Mouse (Mus musculus) limb, embryonic 15.5 days (tissue): Measurements from ENCODE around the gene Cfap57. TPM values are rescaled to one million over a fixed set of nuclear protein-coding genes. Genes with fewer than 3 reads are reported as not detected.
"Not testable (repeated sequence)": the region's sequence is repeated elsewhere in the genome, so short reads cannot be mapped to it uniquely, and the experiment has no call there.

ENCODE experiments used
- ATAC-seq: fragments of 200-750 bp; cut with Nextera tagmentation; 2 replicates; pipeline ENCODE4 v1.8.0; 2017; ENCODE audit warnings: low read depth, moderate TSS enrichment; ENCODE audit not compliant: insufficient number of reproducible peaks, low FRiP score, low TSS enrichment
- H3K27ac ChIP-seq: fragments of 300-500 bp; sonication (generic); 2 replicates; pipeline ENCODE4 v1.5.1; 2015; ENCODE audit warnings: moderate library complexity, mild to moderate bottlenecking, inconsistent platforms
- H3K27me3 ChIP-seq: fragments of 300-500 bp; sonication (generic); 2 replicates; pipeline ENCODE4 v1.6.1; 2015; ENCODE audit warnings: inconsistent platforms
- H3K36me3 ChIP-seq: fragments of 300-500 bp; sonication (generic); 2 replicates; pipeline ENCODE4 v1.6.1; 2015; ENCODE audit warnings: inconsistent platforms
- H3K4me1 ChIP-seq: fragments of 300-500 bp; sonication (generic); 2 replicates; pipeline ENCODE4 v1.6.1; 2015; ENCODE audit warnings: inconsistent platforms
- H3K4me2 ChIP-seq: fragments of 300-500 bp; sonication (generic); 2 replicates; pipeline ENCODE4 v1.6.1; 2015; ENCODE audit warnings: mild to moderate bottlenecking, inconsistent platforms
- H3K4me3 ChIP-seq: fragments of 300-500 bp; sonication (generic); 2 replicates; pipeline ENCODE4 v1.5.1; 2015; ENCODE audit warnings: mild to moderate bottlenecking, inconsistent platforms
- H3K9ac ChIP-seq: fragments of 300-500 bp; sonication (generic); 2 replicates; pipeline ENCODE4 v1.6.1; 2015; ENCODE audit warnings: inconsistent platforms
- H3K9me3 ChIP-seq: fragments of 300-500 bp; sonication (generic); 2 replicates; pipeline ENCODE4 v1.6.1; 2016; ENCODE audit warnings: inconsistent platforms
- WGBS: fragments of 180-500 bp; shearing (Covaris S2); methylation state at CpG from one replicate; pipeline ENCODE4 v1.1.7; 2015; 5-methylcytosine and 5-hydroxymethylcytosine counted together
- polyA plus RNA-seq: library from polyadenylated mRNA; unstranded; fragments of >200 nt; fragmentation: Nextera tagmentation; extraction: Ambion mirVana; gene quantifications from 2 replicates; pipeline ENCODE4 v1.2.1, GENCODE M21; 2015

Gene Cfap57
- polyA plus RNA-seq, 1 experiment from 2014 or later, result 1.7 TPM

GRCm38 (mm10) chr4:118553039-118553649, 67.4 kb downstream of the Cfap57 start:
- 74% methylated on average over 3 of the region's 3 CpGs for WGBS
- Histone ChIP-seq H3K4me3 (no peak overlapping the region), H3K4me1 (no peaks in the 10 kb centered on the region), H3K4me2 (no peak overlapping the region), H3K36me3 (no peaks in the 10 kb centered on the region), H3K27ac (no peak overlapping the region), H3K9me3 (no peaks in the 10 kb centered on the region), H3K27me3 (no peaks in the 10 kb centered on the region), H3K9ac (no peak overlapping the region)
- ATAC-seq, result no peak

DNA sequence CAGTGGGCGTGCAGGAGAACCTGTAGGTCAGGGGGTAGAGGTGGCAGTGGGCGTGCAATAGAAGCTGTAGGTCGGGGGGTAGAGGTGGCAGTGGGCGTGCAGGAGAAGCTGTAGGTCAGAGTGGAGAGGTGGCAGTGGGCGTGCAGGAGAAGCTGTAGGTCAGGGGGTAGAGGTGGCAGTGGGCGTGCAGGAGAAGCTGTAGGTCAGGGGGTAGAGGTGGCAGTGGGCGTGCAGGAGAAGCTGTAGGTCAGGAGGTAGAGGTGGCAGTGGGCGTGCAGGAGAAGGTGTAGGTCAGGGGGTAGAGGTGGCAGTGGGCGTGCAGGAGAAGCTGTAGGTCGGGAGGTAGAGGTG, 72.5 kb downstream of the Cfap57 start:
- H3K4me3 ChIP-seq, H3K9ac ChIP-seq, H3K4me2 ChIP-seq, H3K27me3 ChIP-seq, H3K9me3 ChIP-seq, H3K27ac ChIP-seq, H3K36me3 ChIP-seq, H3K4me1 ChIP-seq, ATAC-seq: not testable (repeated sequence)
- 87% methylated on average over 10 of the region's 10 CpGs for WGBS

DNA sequence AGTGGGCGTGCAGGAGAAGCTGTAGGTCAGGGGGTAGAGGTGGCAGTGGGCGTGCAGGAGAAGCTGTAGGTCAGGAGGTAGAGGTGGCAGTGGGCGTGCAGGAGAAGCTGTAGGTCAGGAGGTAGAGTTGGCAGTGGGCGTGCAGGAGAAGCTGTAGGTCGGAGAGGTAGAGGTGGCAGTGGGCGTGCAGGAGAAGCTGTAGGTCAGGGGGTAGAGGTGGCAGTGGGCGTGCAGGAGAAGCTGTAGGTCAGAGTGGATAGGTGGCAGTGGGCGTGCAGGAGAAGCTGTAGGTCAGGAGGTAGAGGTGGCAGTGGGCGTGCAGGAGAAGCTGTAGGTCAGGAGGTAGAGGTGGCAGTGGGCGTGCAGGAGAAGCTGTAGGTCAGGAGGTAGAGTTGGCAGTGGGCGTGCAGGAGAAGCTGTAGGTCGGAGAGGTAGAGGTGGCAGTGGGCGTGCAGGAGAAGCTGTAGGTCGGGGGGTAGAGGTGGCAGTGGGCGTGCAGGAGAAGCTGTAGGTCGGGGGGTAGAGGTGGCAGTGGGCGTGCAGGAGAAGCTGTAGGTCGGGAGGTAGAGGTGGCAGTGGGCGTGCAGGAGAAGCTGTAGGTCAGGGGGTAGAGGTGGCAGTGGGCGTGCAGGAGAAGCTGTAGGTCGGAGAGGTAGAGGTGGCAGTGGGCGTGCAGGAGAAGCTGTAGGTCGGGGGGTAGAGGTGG, 73.0 kb downstream of the Cfap57 start:
- H3K9me3 ChIP-seq, H3K27ac ChIP-seq, H3K9ac ChIP-seq, H3K36me3 ChIP-seq, H3K4me3 ChIP-seq, H3K4me2 ChIP-seq, H3K27me3 ChIP-seq, ATAC-seq: not testable (repeated sequence)
- 87% methylated on average over 23 of the region's 23 CpGs for WGBS
- H3K4me1 ChIP-seq, result peaks cover 12% of the 10 kb centered on the region

DNA sequence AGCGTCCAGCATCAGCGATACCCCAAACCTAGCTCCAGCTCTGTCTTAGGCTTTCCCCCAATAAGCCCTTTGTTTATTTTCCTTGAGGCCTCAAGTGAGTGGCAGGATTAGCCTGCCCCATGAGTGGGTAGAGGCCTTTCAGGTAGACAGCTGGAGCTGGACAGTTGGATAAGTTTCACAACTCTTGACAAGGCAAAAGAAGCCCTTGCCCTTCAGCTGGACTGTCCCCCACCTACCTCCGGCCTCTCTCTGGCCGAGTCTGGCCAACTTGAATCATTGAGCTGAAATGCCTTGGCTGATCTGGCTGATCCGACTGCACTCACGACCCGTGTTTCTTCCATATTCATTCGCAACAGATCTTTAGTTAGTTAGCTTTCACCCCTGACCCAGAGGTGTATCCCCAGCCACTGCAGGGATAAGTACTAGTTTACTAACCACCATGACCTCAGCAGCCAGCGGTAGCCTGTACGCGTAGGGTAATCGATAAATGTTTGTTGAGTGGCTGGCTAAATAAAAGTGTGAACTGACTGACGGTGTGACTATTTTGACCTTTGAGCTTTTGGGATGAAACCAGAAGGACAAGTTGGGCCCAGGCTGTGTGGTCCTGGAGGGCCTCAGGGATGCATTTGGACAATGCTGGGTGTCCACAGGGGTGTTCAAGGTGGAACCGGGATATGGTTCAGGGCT, 76.0 kb downstream of the Cfap57 start:
- peaks cover 4% of the 10 kb centered on the region; the same call in 1 of the 2 replicates for H3K27me3 ChIP-seq
- H3K9me3 ChIP-seq, result no peaks in the 10 kb centered on the region
- no peak for ATAC-seq
- no peak overlapping the region for H3K9ac ChIP-seq
- H3K27ac ChIP-seq, result no peak overlapping the region
- peak overlapping the region; percentile 57; the same call in 1 of the 2 replicates for H3K4me2 ChIP-seq
- H3K36me3 ChIP-seq, result no peaks in the 10 kb centered on the region
- no peak overlapping the region for H3K4me3 ChIP-seq
- WGBS, result 75% methylated on average over 14 of the region's 14 CpGs
- peaks cover 19% of the 10 kb centered on the region for H3K4me1 ChIP-seq

GRCm38 (mm10) chr4:118543592-118544260, 76.9 kb downstream of the Cfap57 start, which contains the start of gene Tmem125:
Tmem125 (minus strand) TSS chr4:118544044.
- Histone ChIP-seq H3K9me3 (no peaks in the 10 kb centered on the region), H3K27ac (peak within 1 kb of the TSS; percentile 78), H3K4me3 (peak within 1 kb of the TSS; percentile 34), H3K9ac (no peak within 1 kb of the TSS), H3K27me3 (peaks cover 4% of the 10 kb centered on the region; the same call in 1 of the 2 replicates), H3K4me1 (peaks cover 19% of the 10 kb centered on the region), H3K36me3 (no peaks in the 10 kb centered on the region), H3K4me2 (peak within 1 kb of the TSS; percentile 57)
- ATAC-seq, result peak; percentile 56; the same call in 1 of the 2 replicates
- WGBS, result 5% methylated on average over 24 of the region's 24 CpGs

DNA sequence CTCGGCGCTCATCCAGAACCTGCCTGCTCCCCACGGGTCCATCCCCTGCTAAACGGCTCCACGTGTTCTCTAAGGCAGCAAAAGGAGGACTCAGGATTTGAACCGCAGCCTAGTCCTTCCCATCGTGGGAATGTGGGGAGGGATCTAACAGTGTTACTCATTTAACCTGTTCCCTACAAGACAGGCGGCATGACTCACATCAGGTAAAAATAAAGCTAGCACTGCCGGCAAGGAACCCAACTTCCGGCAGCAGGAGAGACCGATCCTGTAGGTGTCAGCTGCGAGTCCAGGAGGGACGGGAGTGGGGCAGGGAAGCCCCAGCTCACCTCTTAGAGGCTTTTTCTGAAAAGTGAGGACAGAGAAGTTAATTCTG, 77.4 kb downstream of the Cfap57 start:
- Histone ChIP-seq H3K36me3 (no peaks in the 10 kb centered on the region), H3K27ac (peak overlapping the region; percentile 78), H3K4me3 (peak overlapping the region; percentile 34), H3K4me1 (peaks cover 19% of the 10 kb centered on the region), H3K9ac (no peak overlapping the region), H3K9me3 (no peaks in the 10 kb centered on the region), H3K4me2 (peak overlapping the region; percentile 57), H3K27me3 (peaks cover 4% of the 10 kb centered on the region; the same call in 1 of the 2 replicates)
- peak; percentile 37 for ATAC-seq
- 6% methylated on average over 13 of the region's 13 CpGs for WGBS

- Histone ChIP-seq H3K4me2 (0 out of 2 replicates have a peak overlapping the region, but pooled peaks have one; percentile 57), H3K27ac (peak overlapping the region; percentile 78), H3K9me3 (no peaks in the 10 kb centered on the region), H3K4me1 (peaks cover 19% of the 10 kb centered on the region), H3K4me3 (peak overlapping the region; percentile 34; the same call in 1 of the 2 replicates), H3K9ac (no peak overlapping the region), H3K27me3 (peaks cover 4% of the 10 kb centered on the region; the same call in 1 of the 2 replicates), H3K36me3 (no peaks in the 10 kb centered on the region)
- WGBS, result 50% methylated on average over 9 of the region's 9 CpGs
- ATAC-seq, result no peak
These were observed 77.9 kb downstream of the Cfap57 start for GRCm38 (mm10) chr4:118542510-118543157.

DNA sequence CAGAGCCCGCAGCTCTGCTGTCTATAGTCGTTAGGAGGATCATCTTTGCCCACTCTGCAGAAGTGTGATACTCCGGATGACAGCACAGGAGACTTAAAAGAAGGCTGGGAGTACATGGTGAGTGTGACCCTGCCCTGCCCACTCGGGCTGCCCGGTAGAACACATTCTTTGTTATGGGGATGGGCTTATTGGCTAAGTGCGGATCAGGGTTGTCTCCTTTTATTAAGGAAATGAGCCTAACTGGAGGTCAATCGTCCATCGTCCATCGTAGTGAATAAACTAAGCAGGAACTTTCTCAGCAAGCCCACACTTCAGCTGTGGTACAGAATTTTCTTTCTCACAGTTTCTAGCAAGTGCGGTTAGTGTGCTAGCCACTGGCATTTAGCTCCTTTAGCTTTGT, 80.7 kb downstream of the Cfap57 start:
- 27% methylated on average over 10 of the region's 10 CpGs for WGBS
- Histone ChIP-seq H3K9me3 (no peaks in the 10 kb centered on the region), H3K27ac (no peak overlapping the region), H3K4me3 (no peak overlapping the region), H3K4me2 (no peak overlapping the region), H3K36me3 (no peaks in the 10 kb centered on the region), H3K27me3 (peaks cover 4% of the 10 kb centered on the region; the same call in 1 of the 2 replicates), H3K4me1 (peaks cover 22% of the 10 kb centered on the region), H3K9ac (no peak overlapping the region)
- no peak for ATAC-seq

DNA sequence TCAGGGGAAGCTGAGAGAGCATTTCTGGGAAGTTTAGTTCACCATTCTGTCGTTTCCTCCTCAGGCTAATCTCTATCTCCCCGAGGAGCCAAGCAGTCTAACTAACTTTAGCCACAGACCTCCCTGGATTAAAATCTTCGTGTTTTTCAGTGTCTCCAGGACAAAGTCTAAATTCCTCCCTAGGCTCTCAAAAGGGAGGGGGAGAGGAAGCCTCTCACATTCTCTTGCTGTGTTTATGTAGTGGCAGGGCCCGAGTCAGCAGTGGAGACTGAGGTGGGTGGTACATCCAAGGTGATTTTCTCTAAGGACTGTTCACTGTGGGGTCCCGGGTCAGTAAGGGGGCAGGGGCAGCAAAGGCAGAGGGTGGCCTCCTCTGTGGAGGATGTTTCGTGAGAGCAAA, 82.8 kb downstream of the Cfap57 start:
- H3K36me3 ChIP-seq, result no peaks in the 10 kb centered on the region
- peaks cover 4% of the 10 kb centered on the region; the same call in 1 of the 2 replicates for H3K27me3 ChIP-seq
- 43% methylated on average over 6 of the region's 6 CpGs for WGBS
- no peak overlapping the region for H3K9ac ChIP-seq
- no peak overlapping the region for H3K4me3 ChIP-seq
- H3K4me2 ChIP-seq, result no peak overlapping the region
- ATAC-seq, result no peak
- 0 out of 2 replicates have a peak, but pooled peaks cover 10% of the 10 kb centered on the region for H3K4me1 ChIP-seq
- H3K9me3 ChIP-seq, result no peaks in the 10 kb centered on the region
- H3K27ac ChIP-seq, result no peak overlapping the region

DNA sequence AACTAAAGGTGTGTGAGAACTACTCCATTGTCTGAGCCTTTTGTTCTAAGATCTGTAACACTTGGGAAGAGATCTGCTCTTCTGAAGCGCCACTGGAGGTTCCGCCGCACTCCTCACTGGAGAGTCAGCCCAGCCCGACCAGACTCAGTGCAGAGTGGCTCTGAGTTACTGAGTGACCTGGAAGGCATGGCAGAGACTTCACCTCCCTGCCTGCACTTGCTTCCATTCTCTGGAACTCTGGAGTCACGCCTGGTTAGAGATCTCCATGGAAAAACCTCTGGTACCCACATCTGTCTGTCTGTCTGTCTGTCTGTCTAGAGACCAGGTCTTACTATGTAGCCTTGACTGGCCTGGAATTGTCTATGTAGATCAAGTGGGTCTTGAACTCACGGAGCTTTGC, 85.0 kb downstream of the Cfap57 start:
- Histone ChIP-seq H3K4me3 (no peak overlapping the region), H3K4me1 (0 out of 2 replicates have a peak, but pooled peaks cover 6% of the 10 kb centered on the region), H3K36me3 (no peaks in the 10 kb centered on the region), H3K27ac (no peak overlapping the region), H3K9ac (no peak overlapping the region), H3K9me3 (no peaks in the 10 kb centered on the region), H3K27me3 (no peaks in the 10 kb centered on the region), H3K4me2 (no peak overlapping the region)
- 81% methylated on average over 6 of the region's 6 CpGs for WGBS
- no peak for ATAC-seq

DNA sequence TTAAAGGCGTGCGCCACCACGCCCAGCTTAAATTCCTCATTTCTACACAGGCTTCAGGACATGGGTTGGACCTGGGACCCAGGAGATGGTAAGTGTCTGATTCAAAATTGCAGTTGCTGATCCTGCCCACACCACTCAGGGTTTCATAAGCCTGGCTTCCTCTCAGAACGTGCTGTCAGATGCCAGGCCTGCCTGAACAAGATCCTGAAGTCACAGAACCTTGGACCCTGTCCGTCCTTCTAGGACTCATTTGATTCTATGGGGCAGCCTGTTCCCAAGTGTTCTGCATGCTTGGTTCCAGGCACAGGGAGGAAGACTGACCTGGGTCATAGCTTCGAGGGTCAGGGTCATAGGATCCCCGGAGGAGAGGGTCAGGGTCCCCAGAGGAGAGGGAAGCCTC, 87.0 kb downstream of the Cfap57 start:
- H3K4me3 ChIP-seq, result no peak overlapping the region
- H3K36me3 ChIP-seq, result no peaks in the 10 kb centered on the region
- H3K27ac ChIP-seq, result no peak overlapping the region
- WGBS, result 75% methylated on average over 7 of the region's 7 CpGs
- no peak overlapping the region for H3K4me2 ChIP-seq
- no peak overlapping the region for H3K9ac ChIP-seq
- ATAC-seq, result no peak
- no peaks in the 10 kb centered on the region for H3K27me3 ChIP-seq
- H3K9me3 ChIP-seq, result no peaks in the 10 kb centered on the region
- 0 out of 2 replicates have a peak, but pooled peaks cover 3% of the 10 kb centered on the region for H3K4me1 ChIP-seq
